Mouse (Mus musculus) E14TG2a.4 (cell line): ENCODE data around the gene Rhox7b.

ENCODE experiments used
- CTCF ChIP-seq: conservative IDR thresholded peaks from 2 replicates; pipeline ENCODE4 v1.5.1; 2014; ENCODE audit warnings: low read length
- POU5F1 ChIP-seq: IDR thresholded peaks from 2 replicates; pipeline ENCODE4 v1.6.1; 2014; ENCODE audit warnings: low read length, borderline replicate concordance

DNA sequence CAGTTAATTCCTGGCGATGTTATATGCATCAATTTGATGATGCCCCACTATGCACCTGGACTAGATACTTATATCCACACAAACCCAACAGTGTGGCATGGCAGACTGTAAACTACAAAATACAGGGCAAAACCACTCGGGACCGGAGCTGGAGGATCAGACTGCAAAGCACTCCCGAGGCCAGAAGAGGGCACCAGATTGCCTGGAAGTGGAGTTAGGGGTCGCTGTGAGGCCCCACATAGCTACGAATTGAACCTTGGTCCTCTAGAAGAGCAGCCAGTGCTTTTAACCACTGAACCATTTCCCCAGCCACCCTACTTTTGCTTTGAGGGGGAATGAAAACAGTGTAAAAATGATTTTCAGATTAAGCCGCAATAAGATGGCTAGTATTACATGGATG is 11.5 kb upstream of the Rhox7b start:
- TF ChIP-seq CTCF (peak; percentile 38), POU5F1 (no peak)
